Mouse (Mus musculus): ENCODE data around the gene Rgs4. TPM values are rescaled to one million over a fixed set of nuclear protein-coding genes. Genes with fewer than 3 reads are reported as not detected.

The Rgs4 gene
- polyA plus RNA-seq, 1 experiment, result 0.26 TPM

DNA sequence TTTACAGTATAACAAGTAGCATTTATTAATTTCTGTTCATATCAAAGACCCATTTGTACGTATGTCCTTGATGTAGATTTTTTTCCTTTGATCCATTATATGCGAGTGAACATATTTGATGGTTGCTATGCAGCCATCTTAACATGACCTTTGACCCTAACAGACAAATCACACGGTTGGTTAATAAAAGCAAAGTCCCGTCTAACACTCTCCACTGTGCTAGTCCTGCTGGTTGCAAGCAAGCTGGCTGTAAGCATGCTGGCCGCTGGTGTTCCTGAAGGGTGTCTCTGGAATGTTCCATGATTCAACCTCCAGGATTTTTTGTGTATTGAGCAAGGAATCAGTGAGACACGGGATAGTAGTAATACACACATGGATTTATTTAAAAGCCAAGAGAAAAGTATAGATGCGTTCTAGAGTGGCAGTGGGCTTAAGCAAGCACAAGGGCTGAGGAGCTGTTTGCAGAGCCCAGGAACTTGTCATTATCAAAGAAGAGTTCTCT lies 16.8 kb downstream of the Rgs4 start:
- Histone ChIP-seq H3K4me2 (ENCODE audit: low read depth) (no peak overlapping the region), H3ac (ENCODE audit: control insufficient read depth, insufficient read length) (no peak overlapping the region), H3K36me3 (ENCODE audit: control insufficient read depth, insufficient read depth) (no peaks in the 10 kb centered on the region), H3K4me3 (no peak overlapping the region), H3K27me3 (ENCODE audit: control insufficient read depth, insufficient read depth, insufficient read length) (no peaks in the 10 kb centered on the region), H3K79me2 (ENCODE audit: control insufficient read depth, insufficient read depth) (no peaks in the 10 kb centered on the region)
- no peak for TF ChIP-seq MYOD1 (IDR thresholded peaks at IDR 0.05; ENCODE audit: control insufficient read depth in 1 of 3, insufficient read length in 2 of 3, low read depth in 2 of 3)
- no peak for TF ChIP-seq MAX (IDR thresholded peaks at IDR 0.05; ENCODE audit: low read depth)
- TF ChIP-seq E2F4 (IDR thresholded peaks at IDR 0.05; ENCODE audit: insufficient read depth), result no peak
- no peak for TF ChIP-seq TCF12 (IDR thresholded peaks at IDR 0.05; ENCODE audit: insufficient read depth, poor library complexity, severe bottlenecking)
- TF ChIP-seq SRF (IDR thresholded peaks at IDR 0.05; ENCODE audit: control insufficient read depth, insufficient read length, low read depth), result no peak
- no peak for TF ChIP-seq REST (IDR thresholded peaks at IDR 0.05; ENCODE audit: insufficient read depth, insufficient read length)
- no peak for TF ChIP-seq POLR2A (IDR thresholded peaks at IDR 0.05; ENCODE audit: insufficient read length, low read depth)
- no peak for TF ChIP-seq USF1 (IDR thresholded peaks at IDR 0.05; ENCODE audit: low read depth)
- no peak for TF ChIP-seq MYOG (IDR thresholded peaks at IDR 0.05; ENCODE audit: control insufficient read depth in 1 of 3, insufficient read depth in 1 of 3, insufficient read length in 2 of 3, low read depth in 2 of 3)
- TF ChIP-seq POLR2AphosphoS2 (IDR thresholded peaks at IDR 0.05; ENCODE audit: insufficient read length, low read depth), result no peak
- TF ChIP-seq CEBPB (IDR thresholded peaks at IDR 0.05; ENCODE audit: insufficient read depth, poor library complexity, severe bottlenecking), result no peak
- TF ChIP-seq TCF3 (IDR thresholded peaks at IDR 0.05; ENCODE audit: insufficient read length, low read depth), result no peak

DNA sequence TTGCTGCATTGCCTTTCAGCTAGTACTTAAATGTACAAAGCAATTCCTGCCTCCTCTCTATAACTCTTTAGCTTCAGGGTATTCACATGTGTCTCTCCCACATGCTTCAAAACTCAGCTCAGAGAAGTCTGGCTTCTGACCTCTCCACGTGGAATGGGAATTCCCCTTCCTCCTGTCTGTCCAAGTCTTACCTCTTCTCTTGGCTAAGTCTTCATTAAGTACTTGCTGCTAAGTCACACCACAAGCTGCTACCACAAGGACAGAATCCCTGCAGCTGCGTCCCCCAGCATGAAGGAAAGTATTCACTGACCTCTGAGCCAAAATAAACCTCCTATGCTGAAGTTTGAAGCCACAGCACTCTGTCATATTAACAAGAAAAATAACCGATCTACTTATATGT lies 21.1 kb downstream of the Rgs4 start:
- TF ChIP-seq TCF12 (IDR thresholded peaks at IDR 0.05; ENCODE audit: insufficient read depth, poor library complexity, severe bottlenecking) (no peak), MYOD1 (IDR thresholded peaks at IDR 0.05; ENCODE audit: control insufficient read depth in 1 of 3, insufficient read length in 2 of 3, low read depth in 2 of 3) (no peak), E2F4 (IDR thresholded peaks at IDR 0.05; ENCODE audit: insufficient read depth) (no peak)
- no peak overlapping the region for H3ac ChIP-seq (ENCODE audit: control insufficient read depth, insufficient read length)
- no peaks in the 10 kb centered on the region for H3K36me3 ChIP-seq (ENCODE audit: control insufficient read depth, insufficient read depth)
- H3K4me3 ChIP-seq, result no peak overlapping the region
- no peaks in the 10 kb centered on the region for H3K27me3 ChIP-seq (ENCODE audit: control insufficient read depth, insufficient read depth, insufficient read length)
- H3K79me2 ChIP-seq (ENCODE audit: control insufficient read depth, insufficient read depth), result no peaks in the 10 kb centered on the region
- H3K4me2 ChIP-seq (ENCODE audit: low read depth), result no peak overlapping the region

DNA sequence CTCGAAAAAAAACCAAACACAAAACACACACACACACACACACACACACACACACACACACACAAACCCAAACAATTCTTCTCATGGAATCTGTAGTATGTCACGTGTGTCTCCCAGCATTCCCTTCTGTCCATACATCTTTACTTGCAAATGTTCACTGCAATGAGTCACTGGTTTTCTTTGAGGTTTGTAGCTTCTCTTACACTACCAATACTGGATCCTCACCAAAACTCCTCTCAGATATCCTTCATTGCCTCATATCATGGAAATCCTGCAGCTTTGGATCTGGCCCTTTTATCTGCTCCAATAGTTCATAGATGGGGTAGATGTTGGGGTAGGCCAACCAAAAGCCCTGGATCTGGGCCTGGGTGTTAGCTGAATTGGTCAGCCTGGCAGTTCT lies 25.6 kb downstream of the Rgs4 start:
- Histone ChIP-seq H3K36me3 (ENCODE audit: control insufficient read depth, insufficient read depth) (no peaks in the 10 kb centered on the region), H3K27me3 (ENCODE audit: control insufficient read depth, insufficient read depth, insufficient read length) (no peaks in the 10 kb centered on the region), H3K4me3 (no peak overlapping the region), H3K79me2 (ENCODE audit: control insufficient read depth, insufficient read depth) (no peaks in the 10 kb centered on the region), H3K4me2 (ENCODE audit: low read depth) (no peak overlapping the region), H3ac (ENCODE audit: control insufficient read depth, insufficient read length) (no peak overlapping the region)
- no peak for TF ChIP-seq MYOG (IDR thresholded peaks at IDR 0.05; ENCODE audit: control insufficient read depth in 1 of 3, insufficient read depth in 1 of 3, insufficient read length in 2 of 3, low read depth in 2 of 3)
- TF ChIP-seq CEBPB (IDR thresholded peaks at IDR 0.05; ENCODE audit: insufficient read depth, poor library complexity, severe bottlenecking), result no peak

DNA sequence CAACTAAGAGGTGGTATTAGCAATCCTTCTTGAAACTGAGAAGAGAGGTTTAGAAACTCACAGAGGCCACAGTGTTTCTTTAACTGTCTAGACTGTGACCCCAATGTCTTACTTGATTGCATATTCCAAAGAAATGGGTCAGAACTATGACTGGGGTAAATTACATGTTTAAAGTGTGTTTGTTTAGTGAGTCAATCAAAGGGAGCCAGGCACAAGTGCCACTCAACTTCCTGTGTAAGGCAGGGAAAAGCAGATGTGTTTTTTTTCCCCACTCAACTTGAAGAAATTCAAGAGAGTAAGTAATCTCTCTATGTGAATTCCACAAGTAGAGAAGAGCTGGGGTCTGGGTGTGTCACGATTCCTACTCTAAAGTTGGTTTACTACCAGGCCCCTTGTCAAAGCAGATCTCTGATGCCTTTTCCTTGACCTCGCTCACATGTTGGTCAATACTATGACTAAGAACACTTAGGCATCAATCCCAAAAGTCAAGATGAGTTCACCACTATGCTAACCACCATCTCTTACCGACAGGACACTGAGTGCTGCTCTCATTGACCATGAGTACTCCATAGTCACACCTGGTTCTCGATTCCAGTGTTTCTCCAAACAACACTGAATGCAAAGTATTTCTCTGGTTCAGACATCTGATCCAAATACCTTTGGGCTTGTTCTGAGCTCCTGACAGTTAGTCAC lies 42.9 kb downstream of the Rgs4 start:
- Histone ChIP-seq H3K27me3 (ENCODE audit: control insufficient read depth, insufficient read depth, insufficient read length) (no peaks in the 10 kb centered on the region), H3K4me3 (no peak overlapping the region), H3K36me3 (ENCODE audit: control insufficient read depth, insufficient read depth) (no peaks in the 10 kb centered on the region), H3K4me2 (ENCODE audit: low read depth) (peak overlapping the region; percentile 18), H3K79me2 (ENCODE audit: control insufficient read depth, insufficient read depth) (no peaks in the 10 kb centered on the region), H3ac (ENCODE audit: control insufficient read depth, insufficient read length) (no peak overlapping the region)
- TF ChIP-seq CEBPB (IDR thresholded peaks at IDR 0.05; ENCODE audit: insufficient read depth, poor library complexity, severe bottlenecking) (0 out of 2 replicates have a peak, but pooled peaks have one; percentile 36), E2F4 (IDR thresholded peaks at IDR 0.05; ENCODE audit: insufficient read depth) (no peak)

DNA sequence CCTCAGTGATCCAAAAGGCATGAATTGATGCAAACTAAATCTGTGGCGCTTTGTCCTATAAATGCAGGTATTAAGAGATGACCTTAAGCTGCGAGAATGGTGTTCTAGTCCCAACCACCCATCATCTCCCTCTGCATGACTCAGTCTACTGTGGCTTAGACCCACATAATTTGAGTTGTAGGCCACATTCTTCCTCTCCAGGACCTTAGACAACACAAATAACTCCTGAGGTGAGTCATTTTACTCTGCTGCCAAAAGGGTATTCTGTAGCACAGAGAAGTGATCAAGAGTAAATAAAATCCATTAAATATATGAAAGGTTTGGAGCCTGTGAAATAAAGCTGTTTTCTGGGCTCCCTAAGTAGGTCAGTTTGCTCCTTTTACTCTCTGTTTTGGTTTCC lies 48.3 kb downstream of the Rgs4 start:
- Histone ChIP-seq H3ac (ENCODE audit: control insufficient read depth, insufficient read length) (no peak overlapping the region), H3K4me2 (ENCODE audit: low read depth) (peak overlapping the region; percentile 10), H3K79me2 (ENCODE audit: control insufficient read depth, insufficient read depth) (no peaks in the 10 kb centered on the region), H3K36me3 (ENCODE audit: control insufficient read depth, insufficient read depth) (no peaks in the 10 kb centered on the region), H3K4me3 (no peak overlapping the region), H3K27me3 (ENCODE audit: control insufficient read depth, insufficient read depth, insufficient read length) (no peaks in the 10 kb centered on the region)
- no peak for TF ChIP-seq CEBPB (IDR thresholded peaks at IDR 0.05; ENCODE audit: insufficient read depth, poor library complexity, severe bottlenecking)
- no peak for TF ChIP-seq MAX (IDR thresholded peaks at IDR 0.05; ENCODE audit: low read depth)
- TF ChIP-seq MYOG (IDR thresholded peaks at IDR 0.05; ENCODE audit: control insufficient read depth in 1 of 3, insufficient read depth in 1 of 3, insufficient read length in 2 of 3, low read depth in 2 of 3), result no peak
- no peak for TF ChIP-seq TCF12 (IDR thresholded peaks at IDR 0.05; ENCODE audit: insufficient read depth, poor library complexity, severe bottlenecking)
- no peak for TF ChIP-seq POLR2AphosphoS2 (IDR thresholded peaks at IDR 0.05; ENCODE audit: insufficient read length, low read depth)
- no peak for TF ChIP-seq TCF3 (IDR thresholded peaks at IDR 0.05; ENCODE audit: insufficient read length, low read depth)
- TF ChIP-seq MYOD1 (IDR thresholded peaks at IDR 0.05; ENCODE audit: control insufficient read depth in 1 of 3, insufficient read length in 2 of 3, low read depth in 2 of 3), result no peak
- TF ChIP-seq REST (IDR thresholded peaks at IDR 0.05; ENCODE audit: insufficient read depth, insufficient read length), result no peak
- no peak for TF ChIP-seq SRF (IDR thresholded peaks at IDR 0.05; ENCODE audit: control insufficient read depth, insufficient read length, low read depth)
- TF ChIP-seq POLR2A (IDR thresholded peaks at IDR 0.05; ENCODE audit: insufficient read length, low read depth), result no peak
- TF ChIP-seq E2F4 (IDR thresholded peaks at IDR 0.05; ENCODE audit: insufficient read depth), result no peak
- no peak for TF ChIP-seq USF1 (IDR thresholded peaks at IDR 0.05; ENCODE audit: low read depth)

Data from myocyte (in vitro differentiated cells).